Mouse (Mus musculus) CD4-positive, CD25-positive, alpha-beta regulatory T cell, adult 2 months (primary cell): ENCODE data around the gene Mon2.

Experiments
- DNase-seq: peaks from one replicate; pipeline ENCODE4 v3.0.0-alpha.2; 2012; ENCODE audit warnings: low read depth, low spot score

Gene Mon2

GRCm38 (mm10) chr10:123076245-123077023, at the start of gene Mon2:
Mon2 (minus strand) TSS chr10:123076505.
- peak; percentile 98 for DNase-seq

GRCm38 (mm10) chr10:123120666-123121392, 44.5 kb upstream of the Mon2 start:
- DNase-seq, result peak; percentile 7

GRCm38 (mm10) chr10:123116861-123117260, 40.6 kb upstream of the Mon2 start:
- no peak for DNase-seq

- DNase-seq, result no peak
These were observed 37.2 kb upstream of the Mon2 start for GRCm38 (mm10) chr10:123113466-123113865.

- DNase-seq, result no peak
These were observed 36.5 kb upstream of the Mon2 start for GRCm38 (mm10) chr10:123112787-123113168.

GRCm38 (mm10) chr10:123112056-123112786, 35.9 kb upstream of the Mon2 start:
- DNase-seq, result no peak

- no peak for DNase-seq
These were observed 34.2 kb upstream of the Mon2 start for GRCm38 (mm10) chr10:123110548-123110947.

- no peak for DNase-seq
These were observed 32.2 kb upstream of the Mon2 start for GRCm38 (mm10) chr10:123108527-123108926.

- no peak for DNase-seq
These were observed 31.8 kb upstream of the Mon2 start for GRCm38 (mm10) chr10:123108121-123108520.

- DNase-seq, result no peak
These were observed 25.0 kb upstream of the Mon2 start for GRCm38 (mm10) chr10:123101303-123101702.

- DNase-seq, result no peak
These were observed 24.3 kb upstream of the Mon2 start for GRCm38 (mm10) chr10:123100584-123100983.

- no peak for DNase-seq
These were observed 18.2 kb upstream of the Mon2 start for GRCm38 (mm10) chr10:123094504-123094903.

GRCm38 (mm10) chr10:123092577-123092976, 16.3 kb upstream of the Mon2 start:
- no peak for DNase-seq

- peak; percentile 81 for DNase-seq
These were observed 15.4 kb upstream of the Mon2 start for GRCm38 (mm10) chr10:123091737-123092136.

GRCm38 (mm10) chr10:123089425-123089930, 13.2 kb upstream of the Mon2 start:
- no peak for DNase-seq

- DNase-seq, result no peak
These were observed 10.5 kb upstream of the Mon2 start for GRCm38 (mm10) chr10:123086847-123087246.

- no peak for DNase-seq
These were observed 8.8 kb upstream of the Mon2 start for GRCm38 (mm10) chr10:123084900-123085641.

- DNase-seq, result no peak
These were observed 8.0 kb upstream of the Mon2 start for GRCm38 (mm10) chr10:123084307-123084706.

GRCm38 (mm10) chr10:123075751-123076242, 508 bp downstream of the Mon2 start:
- DNase-seq, result peak; percentile 54

GRCm38 (mm10) chr10:123071997-123072396, 4.3 kb downstream of the Mon2 start:
- DNase-seq, result no peak

GRCm38 (mm10) chr10:123063021-123063420, 13.3 kb downstream of the Mon2 start:
- no peak for DNase-seq
